Mouse (Mus musculus): ENCODE data around the gene Slc25a3. TPM values are rescaled to one million over a fixed set of nuclear protein-coding genes. Genes with fewer than 3 reads are reported as not detected.
A peak's percentile ranks its signal among the peaks of the same experiment; 100 is the strongest.

The Slc25a3 gene
- polyA plus RNA-seq, 1 experiment from 2014 or later = 439 TPM

DNA sequence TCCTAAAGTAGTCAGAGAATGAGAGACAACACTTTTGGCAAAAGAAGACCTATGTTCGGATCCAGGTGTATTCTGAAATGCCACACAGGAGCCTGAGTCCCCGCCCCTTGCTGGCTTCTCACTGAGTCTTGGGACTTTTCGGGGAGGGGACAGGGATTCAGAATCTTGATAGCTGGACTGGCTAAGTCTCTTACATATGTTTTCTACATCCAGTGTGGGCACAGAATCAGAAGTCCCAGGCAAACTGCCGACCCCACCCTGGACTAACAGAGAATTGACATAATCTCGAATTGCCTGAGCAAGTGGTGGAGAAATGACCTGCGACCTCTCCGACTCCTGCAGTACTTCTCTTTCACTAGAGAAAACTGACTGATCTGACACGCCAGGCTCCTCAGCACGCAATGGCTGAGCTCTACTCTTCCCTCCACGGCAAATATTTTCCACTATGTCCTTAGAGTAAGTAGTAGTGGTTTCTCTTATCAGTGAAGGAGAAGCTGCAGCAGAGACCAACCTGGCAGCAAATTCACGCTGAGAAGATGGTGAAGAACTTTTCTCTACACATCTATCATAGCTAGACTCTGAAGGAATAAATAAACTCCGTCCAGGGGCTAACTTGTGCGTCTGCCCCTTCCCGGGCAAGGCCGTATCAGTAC is 38.8 kb upstream of the Slc25a3 start:
- no peak for ATAC-seq
- H3K4me2 ChIP-seq = no peak overlapping the region
- no peak overlapping the region for H3K9ac ChIP-seq
- H3K4me1 ChIP-seq = peaks cover 24% of the 10 kb centered on the region
- H3K4me3 ChIP-seq = no peak overlapping the region
- H3K9me3 ChIP-seq (replicated peaks) = no peaks in the 10 kb centered on the region
- 95% methylated on average over 15 of the region's 15 CpGs for WGBS
- H3K36me3 ChIP-seq (ENCODE audit: poor library complexity, severe bottlenecking) = peaks cover 70% of the 10 kb centered on the region
- no peaks in the 10 kb centered on the region for H3K27me3 ChIP-seq
- H3K27ac ChIP-seq = no peak overlapping the region

DNA sequence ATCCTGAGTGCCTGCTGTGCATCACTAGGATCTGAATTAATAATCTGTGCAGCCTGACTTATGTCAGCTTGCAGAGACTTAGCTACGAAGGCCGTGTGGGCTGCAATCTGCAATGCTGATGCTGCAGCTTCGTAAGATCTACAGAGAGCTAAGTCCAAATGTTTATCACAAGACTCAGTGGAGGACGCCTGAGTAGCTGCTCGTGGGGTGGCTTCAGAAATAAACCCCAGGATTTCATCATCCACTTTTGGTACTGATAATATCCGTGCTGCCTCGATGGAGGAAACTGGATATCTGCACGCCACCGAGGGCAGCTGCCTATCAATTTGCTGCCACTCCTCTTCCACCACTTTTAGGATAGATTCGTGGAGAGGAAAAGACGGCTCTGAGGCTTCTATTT is 38.2 kb upstream of the Slc25a3 start:
- 93% methylated on average over 11 of the region's 11 CpGs for WGBS
- H3K4me3 ChIP-seq = no peak overlapping the region
- H3K4me1 ChIP-seq = peaks cover 19% of the 10 kb centered on the region
- no peaks in the 10 kb centered on the region for H3K27me3 ChIP-seq
- ATAC-seq = no peak
- H3K9me3 ChIP-seq (replicated peaks) = no peaks in the 10 kb centered on the region
- H3K27ac ChIP-seq = no peak overlapping the region
- no peak overlapping the region for H3K4me2 ChIP-seq
- peaks cover 76% of the 10 kb centered on the region for H3K36me3 ChIP-seq (ENCODE audit: poor library complexity, severe bottlenecking)
- H3K9ac ChIP-seq = no peak overlapping the region

DNA sequence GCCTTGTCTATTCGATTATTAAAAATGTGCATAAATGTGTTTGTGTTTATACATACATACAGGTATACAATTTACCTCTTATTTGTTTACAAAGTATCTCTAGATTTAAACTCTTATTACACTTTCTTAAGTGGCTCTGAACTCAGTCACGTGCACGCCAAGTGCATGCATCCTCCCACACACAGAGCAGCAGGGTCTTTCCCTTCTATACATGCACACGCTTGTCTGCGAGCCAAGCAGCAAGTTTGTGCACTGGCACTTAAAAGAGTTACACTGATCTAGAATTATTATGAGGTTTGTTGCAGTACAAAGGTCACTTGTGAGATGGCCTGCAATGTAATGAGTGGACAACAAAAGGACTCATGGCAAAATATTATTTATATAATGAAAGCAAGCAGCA is 37.1 kb upstream of the Slc25a3 start:
- H3K27ac ChIP-seq = no peak overlapping the region
- 94% methylated on average over 5 of the region's 5 CpGs for WGBS

DNA sequence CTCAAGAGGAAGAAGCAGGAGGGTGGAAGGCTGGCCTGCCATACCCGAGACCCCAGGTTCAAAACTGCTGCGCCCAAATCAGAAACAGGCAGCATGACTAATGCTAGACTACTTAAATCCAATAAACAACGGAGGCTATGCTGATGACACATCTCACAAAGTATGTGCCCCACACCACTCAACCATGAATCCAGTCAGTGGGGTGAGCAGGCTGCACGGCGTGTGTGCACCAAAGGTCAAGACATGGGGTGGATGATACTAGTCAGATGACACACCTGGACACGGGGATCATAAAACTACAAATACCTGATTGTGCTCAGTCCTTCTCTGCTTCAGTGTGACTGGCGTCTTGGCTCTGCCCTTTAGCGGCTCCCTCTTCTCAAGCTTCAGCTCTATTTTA is 34.6 kb upstream of the Slc25a3 start:
- Histone ChIP-seq H3K4me1 (no peaks in the 10 kb centered on the region), H3K9me3 (replicated peaks) (no peaks in the 10 kb centered on the region), H3K4me3 (no peak overlapping the region), H3K4me2 (no peak overlapping the region), H3K27ac (no peak overlapping the region), H3K9ac (no peak overlapping the region), H3K36me3 (ENCODE audit: poor library complexity, severe bottlenecking) (peaks cover 90% of the 10 kb centered on the region), H3K27me3 (no peaks in the 10 kb centered on the region)
- no peak for ATAC-seq
- 91% methylated on average over 8 of the region's 8 CpGs for WGBS

More for the DNA sequence above, 37.1 kb upstream of the Slc25a3 start:
- Histone ChIP-seq H3K27me3 (no peaks in the 10 kb centered on the region), H3K4me1 (peaks cover 8% of the 10 kb centered on the region; the same call in 1 of the 2 replicates), H3K4me2 (no peak overlapping the region), H3K36me3 (ENCODE audit: poor library complexity, severe bottlenecking) (peaks cover 85% of the 10 kb centered on the region), H3K9me3 (replicated peaks) (no peaks in the 10 kb centered on the region), H3K9ac (no peak overlapping the region), H3K4me3 (no peak overlapping the region)
- no peak for ATAC-seq

DNA sequence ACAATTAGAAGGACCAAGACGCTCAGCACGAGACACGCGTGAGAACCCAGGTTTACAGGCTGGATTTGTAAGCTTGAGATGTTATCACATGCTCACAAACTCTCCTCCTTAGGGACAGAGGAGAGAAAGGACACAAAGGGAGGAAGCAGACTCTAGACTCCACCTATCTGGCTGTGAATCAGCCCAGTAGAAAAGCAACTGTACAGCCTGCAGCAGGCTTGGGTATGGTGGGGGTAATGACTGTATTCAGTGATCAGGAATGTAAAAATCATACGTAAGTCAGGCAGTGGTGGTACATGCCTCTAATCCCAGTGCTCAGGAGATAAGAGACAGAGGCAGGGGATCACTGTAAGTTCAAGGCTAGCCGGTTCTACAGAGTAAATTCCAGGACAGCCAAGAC is 32.5 kb upstream of the Slc25a3 start:
- Histone ChIP-seq H3K27ac (no peak overlapping the region), H3K4me2 (no peak overlapping the region), H3K4me1 (no peaks in the 10 kb centered on the region), H3K4me3 (no peak overlapping the region), H3K9me3 (replicated peaks) (no peaks in the 10 kb centered on the region), H3K36me3 (ENCODE audit: poor library complexity, severe bottlenecking) (peaks cover 87% of the 10 kb centered on the region), H3K9ac (no peak overlapping the region), H3K27me3 (no peaks in the 10 kb centered on the region)
- ATAC-seq = no peak
- 96% methylated on average over 6 of the region's 6 CpGs for WGBS

DNA sequence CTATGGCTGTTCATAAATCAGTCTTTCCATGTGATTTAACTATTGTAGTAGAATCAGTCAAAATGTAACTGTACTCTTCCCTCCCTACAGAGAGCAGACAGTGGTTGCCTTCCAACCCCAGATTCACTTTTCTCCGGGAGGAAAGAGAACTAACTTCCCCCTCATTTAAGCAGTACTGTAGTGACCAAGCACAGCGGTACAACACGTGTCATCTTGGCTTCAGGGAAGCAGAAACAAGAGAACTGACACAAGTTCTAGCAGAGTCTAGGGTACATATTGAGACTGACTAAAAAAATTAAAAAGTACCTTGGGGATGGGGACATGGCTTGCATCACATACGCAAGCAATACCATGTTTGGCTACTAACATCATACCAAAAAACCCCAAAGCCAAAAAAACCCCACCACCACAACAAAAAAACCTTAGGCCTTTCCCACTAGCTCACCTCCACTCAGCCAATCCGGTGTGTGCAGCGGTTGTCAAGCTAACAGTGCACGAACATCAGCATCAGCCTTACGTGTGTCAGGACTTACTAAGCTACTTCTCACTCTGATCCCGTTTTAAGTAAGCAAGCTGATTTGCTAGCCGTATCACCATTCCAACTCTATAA is 30.1 kb upstream of the Slc25a3 start:
- whole genome bisulfite sequencing = 93% methylated on average over 10 of the region's 10 CpGs
- H3K9ac ChIP-seq = no peak overlapping the region
- peaks cover 91% of the 10 kb centered on the region for H3K36me3 ChIP-seq (ENCODE audit: poor library complexity, severe bottlenecking)
- H3K4me3 ChIP-seq = no peak overlapping the region
- H3K4me1 ChIP-seq = no peaks in the 10 kb centered on the region
- H3K27me3 ChIP-seq = no peaks in the 10 kb centered on the region
- H3K4me2 ChIP-seq = no peak overlapping the region
- no peak for ATAC-seq
- no peak overlapping the region for H3K27ac ChIP-seq
- no peaks in the 10 kb centered on the region for H3K9me3 ChIP-seq (replicated peaks)

DNA sequence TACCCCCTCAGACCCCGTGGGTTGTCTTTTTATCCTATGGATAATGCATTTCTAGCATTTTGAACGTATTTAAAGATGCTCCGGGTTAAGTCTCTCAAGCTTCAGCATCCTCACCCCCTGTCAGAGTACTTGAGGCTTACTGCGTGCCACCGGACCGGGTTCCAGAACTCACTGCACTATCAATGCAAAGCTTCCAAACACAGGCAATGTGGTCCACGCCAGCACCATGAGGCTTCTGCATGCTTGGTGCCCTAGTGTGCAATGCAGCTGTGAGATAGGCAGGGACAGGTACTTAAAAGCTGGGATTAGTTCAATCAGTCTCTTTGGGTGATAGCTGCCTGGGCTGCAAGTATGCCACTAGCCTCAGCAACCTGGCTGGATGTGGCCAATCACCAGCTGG is 21.6 kb upstream of the Slc25a3 start:
- WGBS = 94% methylated on average over 7 of the region's 7 CpGs

DNA sequence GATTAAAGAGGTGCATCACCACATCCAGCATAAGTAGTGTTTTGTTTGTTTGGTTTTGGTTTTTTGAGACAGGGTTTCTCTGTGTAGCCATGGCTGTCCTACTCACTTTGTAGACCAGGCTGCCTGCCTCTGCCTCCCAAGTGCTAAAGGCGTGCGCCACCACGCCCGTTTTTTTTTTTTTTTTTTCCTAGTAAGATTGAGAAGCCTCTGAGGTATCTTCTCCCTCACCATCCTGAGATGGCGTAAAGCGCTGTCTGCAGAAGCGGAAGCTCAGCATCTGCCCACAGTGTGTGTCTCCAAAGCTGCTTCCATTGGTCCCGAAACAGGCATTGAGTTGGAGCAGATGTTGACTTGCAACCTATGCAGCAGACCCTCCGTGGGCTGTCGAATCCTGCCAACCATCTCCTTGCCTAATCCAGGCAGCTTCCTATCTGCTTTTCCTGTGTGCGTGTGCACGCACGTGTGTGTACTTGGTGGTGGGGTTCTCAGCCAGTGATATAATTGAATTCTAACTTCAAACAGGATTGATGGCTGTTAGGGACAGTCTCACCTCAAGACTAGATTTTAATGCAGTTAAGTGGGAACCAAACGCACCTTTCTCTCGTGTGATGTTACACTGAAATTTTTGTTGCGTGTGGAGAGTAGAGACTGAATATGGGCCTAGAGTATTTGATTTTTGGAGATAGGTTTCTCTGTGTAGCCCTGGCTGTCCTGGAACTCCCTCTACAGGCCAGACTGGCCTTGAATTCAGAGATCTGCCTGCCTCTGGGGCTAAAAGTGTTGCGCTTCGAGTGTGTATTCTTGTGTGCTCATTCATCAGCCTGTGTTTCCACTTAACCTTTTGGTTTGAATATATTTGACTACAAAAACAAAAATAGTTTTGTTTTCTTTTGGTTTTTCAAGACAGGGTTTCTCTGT is 19.7 kb upstream of the Slc25a3 start:
- Histone ChIP-seq H3K9me3 (replicated peaks) (no peaks in the 10 kb centered on the region), H3K27ac (peak overlapping the region; percentile 19; the same call in 1 of the 2 replicates), H3K4me2 (no peak overlapping the region), H3K36me3 (ENCODE audit: poor library complexity, severe bottlenecking) (peaks cover 29% of the 10 kb centered on the region), H3K9ac (no peak overlapping the region), H3K4me3 (no peak overlapping the region), H3K4me1 (no peaks in the 10 kb centered on the region), H3K27me3 (no peaks in the 10 kb centered on the region)
- ATAC-seq = no peak
- 77% methylated on average over 18 of the region's 18 CpGs for WGBS

More for the DNA sequence above, 21.6 kb upstream of the Slc25a3 start:
- Histone ChIP-seq H3K4me3 (no peak overlapping the region), H3K9ac (no peak overlapping the region), H3K4me2 (no peak overlapping the region), H3K4me1 (no peaks in the 10 kb centered on the region), H3K9me3 (replicated peaks) (no peaks in the 10 kb centered on the region), H3K27ac (no peak overlapping the region), H3K36me3 (ENCODE audit: poor library complexity, severe bottlenecking) (peaks cover 47% of the 10 kb centered on the region), H3K27me3 (no peaks in the 10 kb centered on the region)
- no peak for ATAC-seq

DNA sequence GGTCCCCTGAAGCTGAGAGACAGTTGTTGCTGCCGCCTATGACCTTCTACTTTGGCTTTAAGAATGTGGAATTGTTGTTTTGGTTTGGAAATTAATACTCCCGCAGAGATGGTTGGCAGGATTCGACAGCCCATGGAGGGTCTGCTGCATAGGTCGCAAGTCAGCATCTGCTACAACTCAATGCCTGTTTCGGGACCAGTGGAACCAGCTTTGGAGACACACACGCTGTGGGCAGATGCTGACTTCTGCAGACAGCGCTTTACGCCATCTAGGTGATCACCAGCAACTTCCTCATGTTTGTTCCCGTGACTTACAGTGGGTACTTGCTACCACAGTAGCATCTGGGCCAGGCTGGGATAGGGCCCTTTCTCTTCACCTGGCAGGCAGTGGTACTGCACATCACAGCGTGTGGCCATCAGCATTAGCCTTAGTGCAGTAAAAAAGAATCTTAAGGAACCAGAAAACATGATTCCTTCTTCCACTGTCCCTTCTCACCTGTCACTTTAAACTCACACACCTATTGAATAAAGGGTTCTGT is 18.9 kb upstream of the Slc25a3 start:
- H3K36me3 ChIP-seq (ENCODE audit: poor library complexity, severe bottlenecking) = peaks cover 25% of the 10 kb centered on the region
- H3K27me3 ChIP-seq = no peaks in the 10 kb centered on the region
- no peaks in the 10 kb centered on the region for H3K4me1 ChIP-seq
- H3K27ac ChIP-seq = no peak overlapping the region
- H3K9ac ChIP-seq = no peak overlapping the region
- H3K4me2 ChIP-seq = no peak overlapping the region
- no peaks in the 10 kb centered on the region for H3K9me3 ChIP-seq (replicated peaks)
- no peak overlapping the region for H3K4me3 ChIP-seq
- ATAC-seq = no peak
- WGBS = 76% methylated on average over 10 of the region's 10 CpGs

DNA sequence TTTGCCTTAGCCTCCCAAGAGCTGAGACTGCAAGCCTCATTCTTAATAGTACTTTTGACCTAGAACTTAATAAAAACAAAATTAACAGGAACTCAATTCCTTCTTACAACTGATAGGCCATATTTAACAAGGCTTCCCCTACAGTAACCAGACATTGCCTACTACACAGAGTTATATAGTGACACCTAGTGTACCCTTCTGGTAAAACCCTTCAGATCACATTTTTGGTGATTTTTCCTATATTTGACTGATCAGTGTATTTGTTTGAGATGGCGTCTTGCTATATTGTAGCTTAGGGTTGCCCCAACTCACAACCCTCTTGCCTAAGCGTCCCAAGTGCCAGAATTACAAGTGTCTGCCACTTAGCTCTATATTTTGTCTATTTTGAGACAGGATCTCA is 17.7 kb upstream of the Slc25a3 start:
- Histone ChIP-seq H3K9me3 (replicated peaks) (no peaks in the 10 kb centered on the region), H3K4me2 (no peak overlapping the region), H3K4me1 (no peaks in the 10 kb centered on the region), H3K4me3 (no peak overlapping the region), H3K36me3 (ENCODE audit: poor library complexity, severe bottlenecking) (peaks cover 16% of the 10 kb centered on the region), H3K27me3 (no peaks in the 10 kb centered on the region), H3K27ac (no peak overlapping the region), H3K9ac (no peak overlapping the region)
- ATAC-seq = peak; percentile 42; the same call in 1 of the 2 replicates
- 40% methylated on average over 2 of the region's 2 CpGs for WGBS

DNA sequence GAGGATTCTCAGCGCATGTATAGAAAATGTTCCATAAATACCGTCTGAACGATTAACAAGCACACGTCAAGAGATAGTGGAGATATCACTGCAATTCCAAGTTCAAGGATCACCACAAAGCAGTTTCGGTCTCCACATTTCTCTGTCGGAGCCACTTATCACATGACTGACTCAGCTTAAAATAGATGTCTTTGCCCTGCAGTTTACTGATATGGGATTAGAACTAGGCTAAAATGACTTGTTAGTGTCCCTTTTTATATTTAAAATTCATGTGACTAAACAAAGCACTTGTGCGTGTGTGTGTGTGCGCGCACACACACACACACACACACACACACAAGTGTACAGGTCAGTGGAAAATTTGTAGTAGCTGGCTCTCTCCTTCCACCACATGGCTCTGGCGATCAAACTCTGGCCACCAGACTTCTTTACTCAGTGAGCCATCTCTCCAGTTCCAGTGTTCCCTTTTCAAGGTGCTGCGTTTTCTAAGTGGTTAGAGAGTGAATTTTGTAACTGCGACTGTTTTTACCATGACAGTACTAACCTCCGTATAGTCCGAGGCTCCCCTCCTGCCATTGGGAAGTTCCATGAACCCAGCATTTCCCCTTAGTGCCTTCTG is 15.4 kb upstream of the Slc25a3 start:
- H3K4me2 ChIP-seq = no peak overlapping the region
- H3K9me3 ChIP-seq (replicated peaks) = no peaks in the 10 kb centered on the region
- H3K9ac ChIP-seq = no peak overlapping the region
- no peak overlapping the region for H3K27ac ChIP-seq
- H3K4me3 ChIP-seq = no peak overlapping the region
- 93% methylated on average over 14 of the region's 14 CpGs for WGBS
- H3K4me1 ChIP-seq = peaks cover 10% of the 10 kb centered on the region
- no peaks in the 10 kb centered on the region for H3K36me3 ChIP-seq (ENCODE audit: poor library complexity, severe bottlenecking)
- no peaks in the 10 kb centered on the region for H3K27me3 ChIP-seq
- ATAC-seq = no peak

DNA sequence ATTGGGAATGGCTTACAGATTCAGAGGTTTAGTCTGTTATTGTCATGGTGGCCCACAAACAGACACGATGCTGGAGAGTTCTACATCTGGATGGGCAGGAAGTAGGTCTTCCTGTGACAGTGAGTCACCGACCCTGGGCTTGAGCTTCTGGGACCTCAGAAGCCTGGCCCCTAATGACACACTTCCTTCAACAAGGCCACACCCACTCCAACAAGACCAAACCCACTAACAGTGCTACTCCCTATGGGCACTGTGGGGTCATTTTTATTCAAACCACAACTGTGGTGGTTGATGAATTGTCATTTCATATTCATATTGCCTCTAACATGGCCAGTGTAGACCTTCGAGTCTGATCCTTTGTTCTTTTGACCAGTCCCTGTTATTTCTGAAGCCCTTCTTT is 14.5 kb upstream of the Slc25a3 start:
- peaks cover 10% of the 10 kb centered on the region for H3K4me1 ChIP-seq
- no peaks in the 10 kb centered on the region for H3K9me3 ChIP-seq (replicated peaks)
- WGBS = 91% methylated on average over 3 of the region's 3 CpGs
- no peak overlapping the region for H3K27ac ChIP-seq
- H3K36me3 ChIP-seq (ENCODE audit: poor library complexity, severe bottlenecking) = no peaks in the 10 kb centered on the region
- H3K4me2 ChIP-seq = no peak overlapping the region
- no peaks in the 10 kb centered on the region for H3K27me3 ChIP-seq
- ATAC-seq = no peak
- no peak overlapping the region for H3K9ac ChIP-seq
- no peak overlapping the region for H3K4me3 ChIP-seq

Measured in forebrain, embryonic 13.5 days (tissue).